Comparison of ENCODE assay signal across 8 mouse cellular contexts in genomic region chr4:45279981-45280548, GRCm38 (mm10). TPM values are rescaled to one million over a fixed set of nuclear protein-coding genes. Genes with fewer than 3 reads are reported as not detected.
DNase-seq lines count a peak whose midpoint lies in the region; ATAC-seq and TF ChIP-seq lines count a peak whose summit lies in the region.

No protein-coding gene starts in this region.

- WGBS in heart, embryonic 11.5 days (ENCODE audit: insufficient replicate concordance): 25% methylated on average over 4 of the region's 4 CpGs

- intact Hi-C loops in left cerebral cortex, adult 2 months (cut with DNase I): loop anchor here (1.0 to 2.0 kb wide), 4 partner anchors 116 to 265 kb away; partner anchors contain the start of gene Tomm5

- no peaks in the 10 kb centered on the region; the same call in 1 of the 2 replicates for H3K36me3 ChIP-seq in heart, embryonic 11.5 days (ENCODE audit: control insufficient read depth, insufficient read depth, low read length)

- H3K9me3 ChIP-seq in heart, embryonic 11.5 days (replicated peaks; ENCODE audit: control insufficient read depth, low read length): no peaks in the 10 kb centered on the region

- peak; percentile 91 for DNase-seq in heart, adult 11 months
- DNase-seq in cerebellum, adult 8-10 months: peak; percentile 42
- peak; percentile 26 to 85 for DNase-seq in frontal cortex, adult 2 months (ENCODE audit: extremely low spot score in 1 of 2, low spot score in 1 of 2)
- DNase-seq in left cerebral cortex, adult 2 months (ENCODE audit: extremely low spot score in 1 of 2, low spot score in 2 of 2): peak; percentile 51 to 56
- DNase-seq in mesoderm, embryonic 11.5 days (ENCODE audit: low read depth, low spot score): peak; percentile 69
- peak; percentile 44 for DNase-seq in right cerebral cortex, postnatal 14 days

- H3K4me3 ChIP-seq in heart, embryonic 11.5 days (ENCODE audit: low read depth, low read length): no peak overlapping the region
- H3K4me3 ChIP-seq in left cerebral cortex, adult 2 months: no peak overlapping the region

- no peak for ATAC-seq in heart, embryonic 11.5 days (replicated peaks; ENCODE audit: insufficient number of reproducible peaks, low FRiP score, low TSS enrichment)
- peak; percentile 73 for ATAC-seq in inflammation-experienced regulatory T-cells, adult 6 months

- H3K4me1 ChIP-seq in heart, embryonic 11.5 days (ENCODE audit: control insufficient read depth, insufficient read depth, low read length): 0 out of 2 replicates have a peak, but pooled peaks cover 1% of the 10 kb centered on the region

- peak; percentile 93 for TF ChIP-seq CTCF in left cerebral cortex, adult 2 months (IDR thresholded peaks at IDR 0.05)

- H3K4me2 ChIP-seq in heart, embryonic 11.5 days: no peak overlapping the region

- H3K27ac ChIP-seq in heart, embryonic 11.5 days (ENCODE audit: low read depth, low read length): no peak overlapping the region
- no peak overlapping the region for H3K27ac ChIP-seq in left cerebral cortex, adult 2 months

- no peak overlapping the region for H3K9ac ChIP-seq in heart, embryonic 11.5 days (ENCODE audit: low read depth, low read length)

- H3K27me3 ChIP-seq in heart, embryonic 11.5 days (ENCODE audit: control insufficient read depth, insufficient read depth, low read length): no peaks in the 10 kb centered on the region; the same call in 1 of the 2 replicates

RNA-seq across cellular contexts. Expression of gene Trmt10b, which starts 16.9 kb away (rescaled TPM):
- polyA plus RNA-seq in heart, embryonic 11.5 days (2014; fragmentation: Nextera tagmentation; extraction: Ambion mirVana): 13.3 and 14.0 TPM in 2 replicates
- 13.4 and 13.8 TPM in 2 replicates for polyA plus RNA-seq in frontal cortex, adult 2 months (2012; rRNA removed)
- polyA plus RNA-seq in inflammation-experienced regulatory T-cells, adult 6 months (2017; shearing (Covaris generic)): 10 to 100 TPM; 17.4 to 20.7 (median 20.1) TPM
- 10 to 100 TPM; 15.2 to 15.4 TPM for total RNA-seq in left cerebral cortex, adult 2 months (2021)
